In genomic region chr8:64659097-64659496, GRCm38 (mm10) we compare ENCODE assay signal across 12 mouse cellular contexts. TPM values are rescaled to one million over a fixed set of nuclear protein-coding genes. Genes with fewer than 3 reads are reported as not detected.
DNase-seq lines count a peak whose midpoint lies in the region; TF ChIP-seq lines count a peak whose summit lies in the region.
"Had no signal": no experiment of that assay in that cellular context is flagged by ENCODE, and none has a peak within 500 bp of the region (broad histone marks: within the 10 kb centered on the region; RNA-seq: fewer than 3 reads in every experiment).

No protein-coding gene starts in this region.

- peak; percentile 52 to 71 for DNase-seq in frontal cortex, postnatal 36 days (ENCODE audit: low spot score in 2 of 2)
- no peak for DNase-seq in frontal cortex, postnatal 10 days (ENCODE audit: low spot score in 2 of 2)
- peak; percentile 47 for DNase-seq in NIH3T3 (ENCODE audit: low read depth)
- DNase-seq in left cerebral cortex, postnatal 25 days (ENCODE audit: low spot score in 2 of 2), result peak; percentile 51 to 91
- DNase-seq in adrenal gland, postnatal 36 days, result no peak
- DNase-seq in gastrocnemius, adult 8-10 months (ENCODE audit: low spot score in 2 of 2), result no peak
- no peak for DNase-seq in gastrocnemius, postnatal 36 days
- DNase-seq: gastrocnemius, postnatal 25 days had no signal

- peak overlapping the region; percentile 27; the same call in 1 of the 2 replicates for H3K27ac ChIP-seq in embryonic fibroblast, embryonic 13.5 days (ENCODE audit: insufficient read depth, low read length)
- H3K27ac ChIP-seq: intestine, embryonic 15.5 days; neural tube, embryonic 12.5 days; stomach, embryonic 15.5 days had no signal

- TF ChIP-seq CTCF in embryonic fibroblast, embryonic 13.5 days (IDR thresholded peaks at IDR 0.05; ENCODE audit: borderline replicate concordance, insufficient read depth, low read length), result no peak

- TF ChIP-seq POLR2A in embryonic fibroblast, embryonic 13.5 days (IDR thresholded peaks at IDR 0.05; ENCODE audit: low read depth, low read length), result no peak

- intact Hi-C loops in left cerebral cortex, postnatal 25 days (cut with DNase I), result loop anchor here (2.0 kb wide), 2 partner anchors 28 to 34 kb away; no protein-coding TSS in a partner anchor
- intact Hi-C loops in gastrocnemius, postnatal 36 days (cut with DNase I), result no loop called here

- peaks cover 6% of the 10 kb centered on the region for H3K4me1 ChIP-seq in embryonic fibroblast, embryonic 13.5 days (ENCODE audit: control insufficient read depth, insufficient read depth, low read length)
- H3K4me1 ChIP-seq: intestine, embryonic 15.5 days; stomach, embryonic 15.5 days had no signal

- no peak overlapping the region for H3K4me3 ChIP-seq in embryonic fibroblast, embryonic 13.5 days (ENCODE audit: insufficient read depth, low read length)
- H3K4me3 ChIP-seq: intestine, embryonic 15.5 days; neural tube, embryonic 12.5 days; stomach, embryonic 15.5 days had no signal

RNA-seq across cellular contexts. Expression of gene Cpe, which starts 33.8 kb away (rescaled TPM):
- 511 and 923 TPM in 2 replicates for polyA plus RNA-seq in embryonic fibroblast, embryonic 13.5 days (2011; ENCODE audit: insufficient read length, low read depth, missing spikeins)
- total RNA-seq in left cerebral cortex, postnatal 25 days (2021), result 1,000 to 10,000 TPM; 2,305 to 2,540 TPM
- total RNA-seq in adrenal gland, postnatal 36 days (2021), result 100 to 1,000 TPM; 731 to 943 TPM
- total RNA-seq in gastrocnemius, adult 8-10 months (2022), result 100 to 1,000 TPM; 236 to 331 (median 287) TPM
- 100 to 1,000 TPM; 223 to 229 TPM for total RNA-seq in gastrocnemius, postnatal 36 days (2021)

Comparison
In these comparisons a context has a peak if more than half of its experiments do, and no peak if none do; other contexts are left out.
1. DNase-seq: peak in frontal cortex, postnatal 36 days (2 of 2), NIH3T3 (single experiment) and left cerebral cortex, postnatal 25 days (2 of 2); none in frontal cortex, postnatal 10 days (0 of 2), adrenal gland, postnatal 36 days (0 of 2), gastrocnemius, adult 8-10 months (0 of 2) and gastrocnemius, postnatal 36 days (0 of 2).